In the genomic region with DNA sequence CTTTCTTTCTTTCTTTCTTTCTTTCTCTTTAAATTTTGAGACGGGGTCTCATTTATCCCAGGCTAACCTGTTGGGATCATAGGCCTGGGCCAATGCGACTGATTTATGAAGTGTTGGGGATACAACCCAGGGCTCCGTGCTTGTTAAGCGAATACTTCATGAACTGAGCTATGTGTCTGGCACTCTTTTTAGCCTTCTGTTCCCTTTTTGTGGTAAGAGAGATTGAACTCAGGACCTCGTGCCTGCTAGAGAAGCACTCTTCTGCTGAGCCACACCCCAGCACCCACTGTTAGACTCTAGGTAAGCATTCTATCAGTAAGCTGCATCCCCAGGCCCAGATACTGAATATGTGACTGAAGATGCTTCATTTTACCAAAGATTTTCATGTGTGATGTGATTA, we compare ENCODE assay signal across 20 mouse cellular contexts. TPM values are rescaled to one million over a fixed set of nuclear protein-coding genes. Genes with fewer than 3 reads are reported as not detected.
DNase-seq lines count a peak whose midpoint lies in the region; ATAC-seq and TF ChIP-seq lines count a peak whose summit lies in the region.
"Had no signal": no experiment of that assay in that cellular context is flagged by ENCODE, and none has a peak within 500 bp of the region (broad histone marks: within the 10 kb centered on the region; RNA-seq: fewer than 3 reads in every experiment).

No protein-coding gene starts in this region.

- 31% methylated on average over 5 of the region's 5 CpGs for WGBS in lung, embryonic 14.5 days
- WGBS in limb, embryonic 10.5 days: 16% methylated on average over 5 of the region's 5 CpGs

- H3K36me3 ChIP-seq in lung, embryonic 14.5 days (ENCODE audit: insufficient read depth): no peaks in the 10 kb centered on the region
- H3K36me3 ChIP-seq in limb, embryonic 10.5 days: peaks cover 15% of the 10 kb centered on the region

- H3K4me3 ChIP-seq in lung, embryonic 14.5 days (ENCODE audit: low read depth, low read length): no peak overlapping the region
- peak overlapping the region; percentile 23 for H3K4me3 ChIP-seq in limb, embryonic 10.5 days
- H3K4me3 ChIP-seq: embryonic facial prominence, embryonic 12.5 days; midbrain, embryonic 10.5 days; neural tube, embryonic 12.5 days had no signal

- no peaks in the 10 kb centered on the region for H3K9me3 ChIP-seq in lung, embryonic 14.5 days (ENCODE audit: low read depth, low read length)
- H3K9me3 ChIP-seq in limb, embryonic 10.5 days (replicated peaks): no peaks in the 10 kb centered on the region
- H3K9me3 ChIP-seq: embryonic facial prominence, embryonic 12.5 days; midbrain, embryonic 10.5 days; neural tube, embryonic 12.5 days had no signal

- no peak overlapping the region for H3K27ac ChIP-seq in lung, embryonic 14.5 days (ENCODE audit: low read depth)
- peak overlapping the region; percentile 80 for H3K27ac ChIP-seq in limb, embryonic 10.5 days
- H3K27ac ChIP-seq: embryonic facial prominence, embryonic 12.5 days; hindbrain, postnatal 0 days; kidney, postnatal 0 days; midbrain, embryonic 10.5 days; neural tube, embryonic 12.5 days had no signal

- H3K9ac ChIP-seq in lung, embryonic 14.5 days: no peak overlapping the region
- H3K9ac ChIP-seq: embryonic facial prominence, embryonic 12.5 days; forebrain, postnatal 0 days; neural tube, embryonic 12.5 days had no signal

- peak; percentile 43 for DNase-seq in lung, embryonic 14.5 days
- DNase-seq in lung, postnatal 4 days: no peak
- peak; percentile 67 for DNase-seq in MEL-GATA-1-ER (ENCODE audit: extremely low read depth, low read depth)
- peak; percentile 83 for DNase-seq in limb, embryonic 10.5 days (ENCODE audit: low spot score)
- peak; percentile 30 for DNase-seq in mesoderm, embryonic 11.5 days (ENCODE audit: low read depth, low spot score)
- DNase-seq in frontal cortex, postnatal 36 days (ENCODE audit: low spot score in 2 of 2): no peak
- DNase-seq in adrenal gland, postnatal 36 days: no peak
- DNase-seq: cerebellum, postnatal 14 days; forebrain, postnatal 0 days; heart, postnatal 36 days; kidney, adult 11 months; left cerebral cortex, postnatal 4 days; right cerebral cortex, postnatal 25 days; thymus, postnatal 36 days had no signal

- ATAC-seq in lung, embryonic 14.5 days (ENCODE audit: insufficient read depth): no peak
- ATAC-seq: forebrain, postnatal 0 days had no signal

- H3K4me2 ChIP-seq in lung, embryonic 14.5 days: no peak overlapping the region
- H3K4me2 ChIP-seq: embryonic facial prominence, embryonic 12.5 days; neural tube, embryonic 12.5 days had no signal

- TF ChIP-seq CTCF in lung, embryonic 14.5 days (IDR thresholded peaks at IDR 0.05; ENCODE audit: low read depth): no peak

- no peaks in the 10 kb centered on the region for H3K4me1 ChIP-seq in lung, embryonic 14.5 days (ENCODE audit: insufficient read depth)
- peaks cover 64% of the 10 kb centered on the region for H3K4me1 ChIP-seq in limb, embryonic 10.5 days

- H3K27me3 ChIP-seq in lung, embryonic 14.5 days (ENCODE audit: insufficient read depth, low read length): no peaks in the 10 kb centered on the region
- H3K27me3 ChIP-seq in limb, embryonic 10.5 days (ENCODE audit: low read depth, poor library complexity, severe bottlenecking): no peaks in the 10 kb centered on the region

RNA-seq across cellular contexts. Expression of gene Gpr4, which starts 5.2 kb away (rescaled TPM):
- polyA plus RNA-seq in lung, embryonic 14.5 days (2014; fragmentation: Nextera tagmentation; extraction: Ambion mirVana): 1.6 and 2.2 TPM in 2 replicates
- 6.5 and 8.5 TPM in 2 replicates for polyA plus RNA-seq in limb, embryonic 10.5 days (2016; fragmentation: Nextera tagmentation; extraction: Ambion mirVana)
- total RNA-seq in adrenal gland, postnatal 36 days (2021): 10 to 100 TPM in 1 of 2 experiments, 1 to 10 TPM in 1; 5.9 to 12.9 TPM
- total RNA-seq: monocyte, adult 5-6 weeks had no signal

RNA-seq across cellular contexts. Expression of gene Opa3, which starts 10.6 kb away (rescaled TPM):
- 38.0 and 39.4 TPM in 2 replicates for polyA plus RNA-seq in lung, embryonic 14.5 days (2014; fragmentation: Nextera tagmentation; extraction: Ambion mirVana)
- 45.7 and 48.7 TPM in 2 replicates for polyA plus RNA-seq in limb, embryonic 10.5 days (2016; fragmentation: Nextera tagmentation; extraction: Ambion mirVana)
- total RNA-seq in adrenal gland, postnatal 36 days (2021): 10 to 100 TPM; 31.7 to 37.4 TPM

RNA-seq across cellular contexts. Expression of gene Eml2, which starts 41.3 kb away (rescaled TPM):
- polyA plus RNA-seq in lung, embryonic 14.5 days (2014; fragmentation: Nextera tagmentation; extraction: Ambion mirVana): 2.6 and 2.7 TPM in 2 replicates
- polyA plus RNA-seq in limb, embryonic 10.5 days (2016; fragmentation: Nextera tagmentation; extraction: Ambion mirVana): 3.2 and 6.4 TPM in 2 replicates
- 10 to 100 TPM; 45.2 to 65.2 TPM for total RNA-seq in adrenal gland, postnatal 36 days (2021)

RNA-seq across cellular contexts. Expression of gene Gipr, which starts 51.6 kb away (rescaled TPM):
- polyA plus RNA-seq in lung, embryonic 14.5 days (2014; fragmentation: Nextera tagmentation; extraction: Ambion mirVana): 0.26 and 0.85 TPM in 2 replicates
- 0.06 and 0.09 TPM in 2 replicates for polyA plus RNA-seq in limb, embryonic 10.5 days (2016; fragmentation: Nextera tagmentation; extraction: Ambion mirVana)
- total RNA-seq in adrenal gland, postnatal 36 days (2021): under 1 TPM; 0.40 to 0.56 TPM
- total RNA-seq: monocyte, adult 5-6 weeks had no signal

RNA-seq across cellular contexts. Expression of gene Vasp, which starts 54.1 kb away (rescaled TPM):
- polyA plus RNA-seq in lung, embryonic 14.5 days (2014; fragmentation: Nextera tagmentation; extraction: Ambion mirVana): 88.9 and 95.3 TPM in 2 replicates
- polyA plus RNA-seq in limb, embryonic 10.5 days (2016; fragmentation: Nextera tagmentation; extraction: Ambion mirVana): 68.1 and 75.7 TPM in 2 replicates
- 10 to 100 TPM; 45.4 to 55.0 TPM for total RNA-seq in adrenal gland, postnatal 36 days (2021)

Comparison
In these comparisons a context has a peak if more than half of its experiments do, and no peak if none do; other contexts are left out.
1. DNase-seq: peak in lung, embryonic 14.5 days (single experiment), MEL-GATA-1-ER (single experiment), limb, embryonic 10.5 days (single experiment) and mesoderm, embryonic 11.5 days (single experiment); none in lung, postnatal 4 days (0 of 2), frontal cortex, postnatal 36 days (0 of 2) and adrenal gland, postnatal 36 days (0 of 2).